Mouse (Mus musculus): Measurements from ENCODE around the gene Ccdc186. TPM values are rescaled to one million over a fixed set of nuclear protein-coding genes. Genes with fewer than 3 reads are reported as not detected.

The Ccdc186 gene
- polyA plus RNA-seq (2014; fragmentation: Illumina TruSeq; extraction: RNeasy Lipid Tissue Mini Kit (QIAGEN cat#74804); ENCODE audit: low read depth, low replicate concordance): 127 TPM

GRCm38 (mm10) chr19:56821798-56822447 lies at the start of gene Ccdc186:
Gene Ccdc186, minus strand, starts transcription at chr19:56822190.

DNA sequence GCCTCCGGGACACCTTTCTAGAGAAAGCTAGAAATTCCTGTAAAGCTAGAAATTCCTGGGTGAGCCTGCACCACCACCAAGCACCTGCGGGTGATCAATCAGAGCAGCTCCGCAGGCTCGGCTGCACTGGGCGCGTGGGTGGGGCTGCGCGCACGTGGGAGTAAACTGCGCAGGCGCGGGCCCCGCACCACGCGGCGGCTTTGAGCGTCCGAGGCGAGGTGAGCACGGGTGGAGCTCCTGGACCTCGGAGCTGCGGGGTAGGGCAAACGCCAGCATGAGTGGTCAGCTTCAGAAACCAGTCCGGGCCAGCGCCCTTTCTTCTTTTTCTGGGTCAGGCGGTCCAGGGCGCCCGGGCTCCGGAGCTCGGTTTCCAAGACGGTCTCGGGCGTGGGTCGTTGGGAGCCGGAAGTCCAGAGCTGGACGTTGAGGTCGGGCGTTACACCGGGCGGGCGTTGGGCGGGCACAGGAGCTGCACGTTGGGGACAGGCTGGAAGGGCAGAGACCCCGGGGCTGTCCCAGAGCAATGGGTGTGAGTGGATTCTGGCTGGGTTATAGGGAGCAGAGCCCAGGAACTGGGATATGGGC lies 4.1 kb upstream of the Ccdc186 start, which contains the start of gene Tdrd1:
Gene Tdrd1 (plus strand): TSS at position 163 of the 585 bp plus-strand sequence.

Other genes starting within 250 kb of the Ccdc186 start
- 1.2 TPM for gene Adrb1, start 100.0 kb downstream of the Ccdc186 start, polyA plus RNA-seq (2014; fragmentation: Illumina TruSeq; extraction: RNeasy Lipid Tissue Mini Kit (QIAGEN cat#74804); ENCODE audit: low read depth, low replicate concordance)
- 0.79 TPM for gene Tdrd1, start 4.0 kb upstream of the Ccdc186 start, polyA plus RNA-seq (2014; fragmentation: Illumina TruSeq; extraction: RNeasy Lipid Tissue Mini Kit (QIAGEN cat#74804); ENCODE audit: low read depth, low replicate concordance)
- gene Vwa2, start 52.1 kb upstream of the Ccdc186 start, polyA plus RNA-seq (2014; fragmentation: Illumina TruSeq; extraction: RNeasy Lipid Tissue Mini Kit (QIAGEN cat#74804); ENCODE audit: low read depth, low replicate concordance): not detected
- 8.4 TPM for gene Afap1l2, start 186.0 kb upstream of the Ccdc186 start, polyA plus RNA-seq (2014; fragmentation: Illumina TruSeq; extraction: RNeasy Lipid Tissue Mini Kit (QIAGEN cat#74804); ENCODE audit: low read depth, low replicate concordance)